Mouse (Mus musculus) heart, adult 10 weeks (tissue): ENCODE measurements around the gene Nr1d2. TPM values are rescaled to one million over a fixed set of nuclear protein-coding genes. Genes with fewer than 3 reads are reported as not detected.

Source experiments
- polyA plus RNA-seq: library from polyadenylated mRNA; stranded (reverse); fragments of 350-450 nt; fragmentation: Illumina TruSeq; extraction: RNeasy Lipid Tissue Mini Kit (QIAGEN cat#74804); gene quantifications from one replicate; pipeline ENCODE4 v1.2.3, GENCODE M21; 2014; ENCODE audit warnings: low read depth, low replicate concordance

Nr1d2 gene
- 54.9 TPM for polyA plus RNA-seq

GRCm38 (mm10) chr14:18238750-18239731, at the start of gene Nr1d2:
Nr1d2 (minus strand) TSS chr14:18239127.

GRCm38 (mm10) chr14:18270529-18271441, 31.9 kb upstream of the Nr1d2 start, which contains the start of the genes Nkiras1 and Rpl15:
Nkiras1 (plus strand) TSS chr14:18271136.
Rpl15 (minus strand) TSS chr14:18271391.

Other genes starting within 250 kb of the Nr1d2 start
- 40.9 TPM for gene Nkiras1, start 32.0 kb upstream of the Nr1d2 start, polyA plus RNA-seq
- 490 TPM for gene Rpl15, start 32.3 kb upstream of the Nr1d2 start, polyA plus RNA-seq
- gene Ube2e1, start 92.7 kb upstream of the Nr1d2 start, polyA plus RNA-seq = 50.2 TPM